Mouse (Mus musculus): ENCODE results near the gene Rps13. TPM values are rescaled to one million over a fixed set of nuclear protein-coding genes. Genes with fewer than 3 reads are reported as not detected.
A peak's percentile ranks its signal among the peaks of the same experiment; 100 is the strongest.
"Not testable (repeated sequence)": the region's sequence is repeated elsewhere in the genome, so short reads cannot be mapped to it uniquely, and the experiment has no call there.

Gene Rps13
- polyA plus RNA-seq (2015; fragmentation: Nextera tagmentation; extraction: Ambion mirVana), result 551 and 569 TPM in 2 replicates

- Histone ChIP-seq H3K4me3 (peak within 1 kb of the TSS; percentile 90), H3K27me3 (no peaks in the 10 kb centered on the region), H3K36me3 (peaks cover 35% of the 10 kb centered on the region), H3K4me2 (replicated peaks) (peak within 1 kb of the TSS; percentile 80), H3K27ac (replicated peaks) (peak within 1 kb of the TSS; percentile 89), H3K9ac (replicated peaks) (peak within 1 kb of the TSS; percentile 97), H3K4me1 (peaks cover 25% of the 10 kb centered on the region), H3K9me3 (no peaks in the 10 kb centered on the region)
- peak; percentile 99 for ATAC-seq (replicated peaks)
- under 1% methylated on average over 78 of the region's 78 CpGs for WGBS
Observed at GRCm38 (mm10) chr7:116333713-116334668, at the start of gene Rps13. TSS of gene Rps13 (minus strand) at chr7:116334195.

- not testable (repeated sequence) for H3K27ac ChIP-seq (replicated peaks); H3K4me2 ChIP-seq (replicated peaks); H3K27me3 ChIP-seq; H3K9ac ChIP-seq (replicated peaks); H3K9me3 ChIP-seq; H3K4me3 ChIP-seq; H3K4me1 ChIP-seq; ATAC-seq (replicated peaks)
- 95% methylated on average over 6 of the region's 6 CpGs for WGBS
- peaks cover 15% of the 10 kb centered on the region for H3K36me3 ChIP-seq
Observed at GRCm38 (mm10) chr7:116379181-116379580, 45.2 kb upstream of the Rps13 start.

- Histone ChIP-seq H3K27ac (replicated peaks) (no peak overlapping the region), H3K9me3 (no peaks in the 10 kb centered on the region), H3K4me1 (no peaks in the 10 kb centered on the region), H3K36me3 (peaks cover 21% of the 10 kb centered on the region), H3K4me2 (replicated peaks) (no peak overlapping the region), H3K9ac (replicated peaks) (no peak overlapping the region), H3K27me3 (no peaks in the 10 kb centered on the region), H3K4me3 (no peak overlapping the region)
- ATAC-seq (replicated peaks), result no peak
- WGBS, result 87% methylated on average over 1 of the region's 1 CpGs
Observed at GRCm38 (mm10) chr7:116374284-116374683, 40.3 kb upstream of the Rps13 start.

GRCm38 (mm10) chr7:116336226-116336625 is 2.2 kb upstream of the Rps13 start:
- Histone ChIP-seq H3K27me3 (no peaks in the 10 kb centered on the region), H3K36me3 (peaks cover 30% of the 10 kb centered on the region), H3K9ac (replicated peaks) (no peak overlapping the region), H3K27ac (replicated peaks) (no peak overlapping the region), H3K4me1 (peaks cover 25% of the 10 kb centered on the region), H3K4me3 (no peak overlapping the region), H3K9me3 (no peaks in the 10 kb centered on the region), H3K4me2 (replicated peaks) (no peak overlapping the region)
- ATAC-seq (replicated peaks), result no peak
- WGBS, result 100% methylated on average over 1 of the region's 1 CpGs

GRCm38 (mm10) chr7:116335133-116335532 is 1.1 kb upstream of the Rps13 start:
- Histone ChIP-seq H3K27ac (replicated peaks) (no peak overlapping the region), H3K4me1 (peaks cover 25% of the 10 kb centered on the region), H3K36me3 (peaks cover 34% of the 10 kb centered on the region), H3K4me3 (peak overlapping the region; percentile 90), H3K9ac (replicated peaks) (no peak overlapping the region), H3K9me3 (no peaks in the 10 kb centered on the region), H3K27me3 (no peaks in the 10 kb centered on the region), H3K4me2 (replicated peaks) (peak overlapping the region; percentile 80; the same call in 1 of the 2 replicates)
- ATAC-seq (replicated peaks), result no peak
- 77% methylated on average over 6 of the region's 6 CpGs for WGBS

- 22% methylated on average over 8 of the region's 8 CpGs for WGBS
- Histone ChIP-seq H3K27me3 (no peaks in the 10 kb centered on the region), H3K9me3 (no peaks in the 10 kb centered on the region), H3K36me3 (peaks cover 34% of the 10 kb centered on the region), H3K4me1 (peaks cover 25% of the 10 kb centered on the region), H3K4me2 (replicated peaks) (peak overlapping the region; percentile 80), H3K4me3 (peak overlapping the region; percentile 90), H3K27ac (replicated peaks) (peak overlapping the region; percentile 60), H3K9ac (replicated peaks) (peak overlapping the region; percentile 97)
- ATAC-seq (replicated peaks), result no peak
Observed at GRCm38 (mm10) chr7:116334669-116335038, 659 bp upstream of the Rps13 start.

- no peak overlapping the region for H3K4me3 ChIP-seq
- H3K4me2 ChIP-seq (replicated peaks), result no peak overlapping the region
- ATAC-seq (replicated peaks), result no peak
- H3K36me3 ChIP-seq, result peaks cover 36% of the 10 kb centered on the region
- no peaks in the 10 kb centered on the region for H3K27me3 ChIP-seq
- H3K9ac ChIP-seq (replicated peaks), result no peak overlapping the region
- H3K9me3 ChIP-seq, result no peaks in the 10 kb centered on the region
- H3K27ac ChIP-seq (replicated peaks), result no peak overlapping the region
- H3K4me1 ChIP-seq, result peaks cover 25% of the 10 kb centered on the region
- WGBS, result 95% methylated on average over 2 of the region's 2 CpGs
Observed at GRCm38 (mm10) chr7:116331246-116331645, 2.7 kb downstream of the Rps13 start.

GRCm38 (mm10) chr7:116329858-116330257 is 4.1 kb downstream of the Rps13 start:
- Histone ChIP-seq H3K27me3 (no peaks in the 10 kb centered on the region), H3K4me2 (replicated peaks) (no peak overlapping the region), H3K36me3 (peaks cover 36% of the 10 kb centered on the region), H3K4me1 (peaks cover 23% of the 10 kb centered on the region), H3K9me3 (no peaks in the 10 kb centered on the region), H3K9ac (replicated peaks) (no peak overlapping the region), H3K4me3 (no peak overlapping the region), H3K27ac (replicated peaks) (no peak overlapping the region)
- 91% methylated on average over 4 of the region's 4 CpGs for WGBS
- ATAC-seq (replicated peaks), result no peak

- no peak for ATAC-seq (replicated peaks)
- no peaks in the 10 kb centered on the region for H3K27me3 ChIP-seq
- 78% methylated on average over 7 of the region's 7 CpGs for WGBS
Observed at GRCm38 (mm10) chr7:116328777-116329176, 5.2 kb downstream of the Rps13 start.

GRCm38 (mm10) chr7:116327901-116328300 is 6.1 kb downstream of the Rps13 start:
- no peaks in the 10 kb centered on the region for H3K9me3 ChIP-seq
- H3K27ac ChIP-seq (replicated peaks), result no peak overlapping the region
- peaks cover 13% of the 10 kb centered on the region for H3K4me1 ChIP-seq
- no peak overlapping the region for H3K4me2 ChIP-seq (replicated peaks)
- H3K9ac ChIP-seq (replicated peaks), result no peak overlapping the region
- no peak for ATAC-seq (replicated peaks)
- WGBS, result 89% methylated on average over 5 of the region's 5 CpGs
- peaks cover 36% of the 10 kb centered on the region for H3K36me3 ChIP-seq
- H3K4me3 ChIP-seq, result no peak overlapping the region
- H3K27me3 ChIP-seq, result no peaks in the 10 kb centered on the region

More at GRCm38 (mm10) chr7:116328777-116329176, 5.2 kb downstream of the Rps13 start:
- peaks cover 18% of the 10 kb centered on the region for H3K4me1 ChIP-seq
- H3K27ac ChIP-seq (replicated peaks), result no peak overlapping the region
- H3K4me3 ChIP-seq, result no peak overlapping the region
- H3K36me3 ChIP-seq, result peaks cover 36% of the 10 kb centered on the region
- no peak overlapping the region for H3K9ac ChIP-seq (replicated peaks)
- H3K4me2 ChIP-seq (replicated peaks), result no peak overlapping the region
- no peaks in the 10 kb centered on the region for H3K9me3 ChIP-seq

- Histone ChIP-seq H3K27me3 (no peaks in the 10 kb centered on the region), H3K4me2 (replicated peaks) (no peak overlapping the region), H3K4me1 (no peaks in the 10 kb centered on the region), H3K27ac (replicated peaks) (no peak overlapping the region), H3K9me3 (no peaks in the 10 kb centered on the region), H3K36me3 (no peaks in the 10 kb centered on the region; the same call in 1 of the 2 replicates), H3K9ac (replicated peaks) (no peak overlapping the region), H3K4me3 (no peak overlapping the region)
- 30% methylated on average over 10 of the region's 10 CpGs for WGBS
- ATAC-seq (replicated peaks), result 0 out of 2 replicates have a peak, but pooled peaks have one; percentile 57
Observed at GRCm38 (mm10) chr7:116323331-116323964, 10.5 kb downstream of the Rps13 start.

- 28% methylated on average over 9 of the region's 9 CpGs for WGBS
- no peak for ATAC-seq (replicated peaks)
- no peak overlapping the region for H3K4me2 ChIP-seq (replicated peaks)
- no peak overlapping the region for H3K4me3 ChIP-seq
- no peaks in the 10 kb centered on the region for H3K9me3 ChIP-seq
- peaks cover 21% of the 10 kb centered on the region for H3K4me1 ChIP-seq
- no peaks in the 10 kb centered on the region for H3K27me3 ChIP-seq
- no peak overlapping the region for H3K27ac ChIP-seq (replicated peaks)
- H3K9ac ChIP-seq (replicated peaks), result no peak overlapping the region
- H3K36me3 ChIP-seq, result no peaks in the 10 kb centered on the region
Observed at GRCm38 (mm10) chr7:116309456-116309855, 24.5 kb downstream of the Rps13 start.

All from forebrain, embryonic 15.5 days (tissue).